Mouse (Mus musculus) cerebellum, adult 2 months (tissue): ENCODE data around the gene Nrcam.

Source experiments
- CTCF ChIP-seq: fragments of 200-500 bp; IDR thresholded peaks from 2 replicates; pipeline ENCODE4 v1.5.1; 2011; ENCODE audit warnings: low read depth, mild to moderate bottlenecking, control low read depth, low read length, moderate library complexity, borderline replicate concordance; ENCODE audit not compliant: insufficient read depth
- POLR2A ChIP-seq: fragments of 200-500 bp; IDR thresholded peaks from 2 replicates; pipeline ENCODE4 v1.6.1; 2011; ENCODE audit warnings: low read length, control low read depth, borderline replicate concordance; ENCODE audit not compliant: insufficient read depth

DNA sequence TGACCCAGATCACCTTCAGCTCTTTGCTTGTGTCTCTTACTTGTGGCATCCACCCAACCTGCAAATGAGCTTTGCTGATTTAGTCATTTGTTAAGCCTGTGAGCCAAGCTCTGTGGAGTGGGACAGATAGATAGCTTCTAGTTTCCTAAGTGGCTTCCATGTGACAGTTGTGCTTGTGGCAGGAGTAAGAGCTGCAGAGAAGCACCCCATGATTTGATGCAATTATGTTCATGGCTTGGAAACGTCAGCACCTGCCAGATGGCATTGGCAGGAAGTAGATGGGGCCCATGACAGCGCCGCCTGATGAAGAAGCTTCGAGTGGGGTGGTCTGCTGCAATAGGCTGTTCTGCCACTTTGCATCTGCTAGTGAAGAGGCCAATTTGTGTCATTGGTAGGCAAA lies 186.4 kb downstream of the Nrcam start:
- TF ChIP-seq POLR2A (no peak), CTCF (no peak)
